9 mouse cellular contexts compared by ENCODE assay signal in the genomic region with DNA sequence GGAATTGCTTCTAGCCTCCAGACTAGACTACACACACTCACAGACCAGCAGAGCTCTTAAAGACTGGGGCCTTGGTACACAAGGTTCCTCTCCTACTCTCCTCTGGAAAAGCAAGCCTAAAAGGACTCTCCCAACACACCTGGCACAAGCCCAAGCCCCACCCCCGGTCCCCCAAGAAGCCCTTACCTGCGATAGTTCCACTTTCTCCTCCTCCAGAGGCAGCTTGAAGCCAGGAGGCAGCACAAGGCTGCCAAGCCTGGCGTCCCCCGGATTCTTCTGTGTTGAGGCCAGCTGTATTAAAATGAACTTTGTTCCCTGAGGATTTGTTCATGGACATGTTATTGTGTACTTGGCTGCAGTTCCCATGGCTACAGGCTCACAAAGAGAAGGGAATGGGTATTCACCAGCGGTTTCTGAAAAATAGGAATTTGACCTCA. TPM values are rescaled to one million over a fixed set of nuclear protein-coding genes. Genes with fewer than 3 reads are reported as not detected.
DNase-seq lines count a peak whose midpoint lies in the region; ATAC-seq and TF ChIP-seq lines count a peak whose summit lies in the region.
"Had no signal": no experiment of that assay in that cellular context is flagged by ENCODE, and none has a peak within 500 bp of the region (broad histone marks: within the 10 kb centered on the region; RNA-seq: fewer than 3 reads in every experiment).

A gene (minus strand): TSS at position 294 of the 437 bp plus-strand sequence.

- no peak for TF ChIP-seq POLR2A in testis, adult 2 months (IDR thresholded peaks at IDR 0.05; ENCODE audit: control insufficient read depth, low read depth, low read length)

- peak within 1 kb of the TSS; percentile 27 for H3K4me2 ChIP-seq in hindbrain, embryonic 12.5 days (replicated peaks)

- peak within 1 kb of the TSS; percentile 74 for H3K27ac ChIP-seq in hindbrain, embryonic 12.5 days
- peak within 1 kb of the TSS; percentile 67 for H3K27ac ChIP-seq in testis, adult 2 months (ENCODE audit: control insufficient read depth, insufficient read depth, low read depth, low read length)

- ATAC-seq in G1E (ENCODE audit: extremely low read depth, insufficient number of reproducible peaks, low FRiP score, poor library complexity, severe bottlenecking): no peak
- peak; percentile 85 for ATAC-seq in hindbrain, embryonic 12.5 days (ENCODE audit: low FRiP score)

- H3K27me3 ChIP-seq in G1E (ENCODE audit: insufficient read depth, low read length): no peaks in the 10 kb centered on the region
- no peaks in the 10 kb centered on the region for H3K27me3 ChIP-seq in hindbrain, embryonic 12.5 days
- H3K27me3 ChIP-seq in megakaryocyte, embryonic 14.5 days (replicated peaks): no peaks in the 10 kb centered on the region
- H3K27me3 ChIP-seq in testis, adult 2 months (ENCODE audit: control insufficient read depth, insufficient read depth, low read length): no peaks in the 10 kb centered on the region

- no peak within 1 kb of the TSS for H3K4me3 ChIP-seq in G1E (ENCODE audit: low read depth, low read length)
- H3K4me3 ChIP-seq in hindbrain, embryonic 12.5 days: 0 out of 2 replicates have a peak within 1 kb of the TSS, but pooled peaks have one; percentile 3
- no peak within 1 kb of the TSS for H3K4me3 ChIP-seq in megakaryocyte, embryonic 14.5 days (replicated peaks)
- H3K4me3 ChIP-seq in testis, adult 2 months (ENCODE audit: control insufficient read depth, low read depth, low read length): no peak within 1 kb of the TSS
- H3K4me3 ChIP-seq: erythroblast, embryonic 14.5 days had no signal

- peaks cover 35% of the 10 kb centered on the region for H3K4me1 ChIP-seq in G1E (ENCODE audit: insufficient read depth, low read depth, low read length)
- H3K4me1 ChIP-seq in hindbrain, embryonic 12.5 days: peaks cover 20% of the 10 kb centered on the region
- peaks cover 59% of the 10 kb centered on the region for H3K4me1 ChIP-seq in megakaryocyte, embryonic 14.5 days
- H3K4me1 ChIP-seq in testis, adult 2 months (ENCODE audit: control insufficient read depth, insufficient read depth, low read length): no peaks in the 10 kb centered on the region; the same call in none of the 2 replicates

- no peaks in the 10 kb centered on the region for H3K36me3 ChIP-seq in G1E (replicated peaks)
- H3K36me3 ChIP-seq in hindbrain, embryonic 12.5 days: no peaks in the 10 kb centered on the region
- H3K36me3 ChIP-seq in megakaryocyte, embryonic 14.5 days (replicated peaks; ENCODE audit: low read length): no peaks in the 10 kb centered on the region
- H3K36me3 ChIP-seq in testis, adult 2 months (ENCODE audit: control insufficient read depth, insufficient read depth, low read length): no peaks in the 10 kb centered on the region; the same call in 1 of the 2 replicates

- H3K9me3 ChIP-seq in G1E (replicated peaks): no peaks in the 10 kb centered on the region
- no peaks in the 10 kb centered on the region for H3K9me3 ChIP-seq in hindbrain, embryonic 12.5 days (replicated peaks)
- no peaks in the 10 kb centered on the region for H3K9me3 ChIP-seq in megakaryocyte, embryonic 14.5 days

- TF ChIP-seq CTCF in G1E (IDR thresholded peaks at IDR 0.05; ENCODE audit: low read depth, low read length): no peak
- TF ChIP-seq CTCF in testis, adult 2 months (IDR thresholded peaks at IDR 0.05; ENCODE audit: control insufficient read depth, insufficient read depth, insufficient replicate concordance, low read depth, low read length): no peak

- WGBS in hindbrain, embryonic 12.5 days: 26% methylated on average over 5 of the region's 5 CpGs

- no peak for DNase-seq in G1E (ENCODE audit: low spot score)
- peak; percentile 59 for DNase-seq in adrenal gland, postnatal 10 days
- DNase-seq in gastrocnemius, adult 18-20 months (ENCODE audit: low spot score): peak; percentile 66
- peak in 1 of 2 experiments; percentile 56 for DNase-seq in left cerebral cortex, postnatal 10 days (ENCODE audit: extremely low spot score in 1 of 2, low spot score in 2 of 2)
- DNase-seq in thymus, adult 18-20 months: no peak

- intact Hi-C loops in left cerebral cortex, postnatal 10 days (cut with DNase I): no loop called here

- 0 out of 2 replicates have a peak within 1 kb of the TSS, but pooled peaks have one; percentile 15 for H3K9ac ChIP-seq in hindbrain, embryonic 12.5 days

RNA-seq across cellular contexts. Expression of the gene that starts here (rescaled TPM):
- total RNA-seq in G1E (2014; fragmentation: Nextera tagmentation) (33.6 and 38.7 TPM in 2 replicates), G1E (2017) (32.9 and 42.2 TPM in 2 replicates)
- polyA plus RNA-seq in G1E (2012): 66.6 and 86.4 TPM in 2 replicates
- 10 to 100 TPM; 32.1 to 32.3 TPM for total RNA-seq in adrenal gland, postnatal 10 days (2021)
- 10 to 100 TPM in 1 of 2 experiments, 1 to 10 TPM in 1; 9.9 to 12.1 TPM for total RNA-seq in gastrocnemius, adult 18-20 months (2021)
- 21.8 and 23.0 TPM in 2 replicates for polyA plus RNA-seq in hindbrain, embryonic 12.5 days (2016; fragmentation: Nextera tagmentation; extraction: Ambion mirVana)
- total RNA-seq in left cerebral cortex, postnatal 10 days (2021): 10 to 100 TPM; 22.4 to 25.2 TPM
- 50.9 TPM in 2 replicates for polyA plus RNA-seq in megakaryocyte, embryonic 14.5 days (2012; ENCODE audit: insufficient read depth, low replicate concordance)
- 70.3 and 73.6 TPM in 2 replicates for polyA plus RNA-seq in testis, adult 2 months (2012; rRNA removed)

Comparison
In these comparisons a context has a peak if more than half of its experiments do, and no peak if none do; other contexts are left out.
1. DNase-seq: peak in adrenal gland, postnatal 10 days (single experiment) and gastrocnemius, adult 18-20 months (single experiment); none in G1E (single experiment) and thymus, adult 18-20 months (0 of 2).